Mouse (Mus musculus): Measurements from ENCODE around the gene Primpol. TPM values are rescaled to one million over a fixed set of nuclear protein-coding genes. Genes with fewer than 3 reads are reported as not detected.

The Primpol gene
- polyA plus RNA-seq, 1 experiment from 2014 or later, result 7.6 TPM

GRCm38 (mm10) chr8:46612913-46613312 lies 4.1 kb downstream of the Primpol start:
- Histone ChIP-seq H3K4me3 (ENCODE audit: low read depth, low read length) (no peak overlapping the region), H3K9ac (ENCODE audit: low read depth, low read length) (no peak overlapping the region), H3K4me2 (replicated peaks; ENCODE audit: low read depth) (no peak overlapping the region), H3K27ac (ENCODE audit: low read depth, low read length) (no peak overlapping the region), H3K9me3 (ENCODE audit: control insufficient read depth) (no peaks in the 10 kb centered on the region), H3K36me3 (ENCODE audit: control insufficient read depth, insufficient read depth) (0 out of 2 replicates have a peak, but pooled peaks cover 6% of the 10 kb centered on the region), H3K4me1 (replicated peaks; ENCODE audit: control insufficient read depth, insufficient read depth, low read length) (peaks cover 6% of the 10 kb centered on the region; the same call in 1 of the 2 replicates), H3K27me3 (replicated peaks; ENCODE audit: control insufficient read depth, insufficient read depth, low read length) (no peaks in the 10 kb centered on the region)
- no peak for TF ChIP-seq CTCF (IDR thresholded peaks at IDR 0.05; ENCODE audit: low read depth)
- no peak for ATAC-seq
- WGBS, result 74% methylated on average over 4 of the region's 4 CpGs

- ATAC-seq, result peak; percentile 80
- WGBS, result 58% methylated on average over 8 of the region's 8 CpGs
- no peak overlapping the region; the same call in 1 of the 2 replicates for H3K4me3 ChIP-seq (ENCODE audit: low read depth, low read length)
Measured at GRCm38 (mm10) chr8:46611557-46611956, 5.5 kb downstream of the Primpol start.

GRCm38 (mm10) chr8:46606930-46607329 lies 10.1 kb downstream of the Primpol start:
- 46% methylated on average over 1 of the region's 1 CpGs for WGBS
- Histone ChIP-seq H3K4me2 (replicated peaks; ENCODE audit: low read depth) (0 out of 2 replicates have a peak overlapping the region, but pooled peaks have one; percentile 13), H3K9ac (ENCODE audit: low read depth, low read length) (no peak overlapping the region), H3K4me3 (ENCODE audit: low read depth, low read length) (no peak overlapping the region), H3K27ac (ENCODE audit: low read depth, low read length) (peak overlapping the region; percentile 41; the same call in 1 of the 2 replicates), H3K9me3 (ENCODE audit: control insufficient read depth) (no peaks in the 10 kb centered on the region), H3K4me1 (replicated peaks; ENCODE audit: control insufficient read depth, insufficient read depth, low read length) (0 out of 2 replicates have a peak, but pooled peaks cover 3% of the 10 kb centered on the region), H3K36me3 (ENCODE audit: control insufficient read depth, insufficient read depth) (peaks cover 20% of the 10 kb centered on the region; the same call in 1 of the 2 replicates), H3K27me3 (replicated peaks; ENCODE audit: control insufficient read depth, insufficient read depth, low read length) (no peaks in the 10 kb centered on the region)
- ATAC-seq, result peak; percentile 79
- no peak for TF ChIP-seq CTCF (IDR thresholded peaks at IDR 0.05; ENCODE audit: low read depth)

More at GRCm38 (mm10) chr8:46611557-46611956, 5.5 kb downstream of the Primpol start:
- Histone ChIP-seq H3K27ac (ENCODE audit: low read depth, low read length) (peak overlapping the region; percentile 84), H3K4me2 (replicated peaks; ENCODE audit: low read depth) (peak overlapping the region; percentile 43), H3K27me3 (replicated peaks; ENCODE audit: control insufficient read depth, insufficient read depth, low read length) (no peaks in the 10 kb centered on the region), H3K4me1 (replicated peaks; ENCODE audit: control insufficient read depth, insufficient read depth, low read length) (peaks cover 6% of the 10 kb centered on the region; the same call in 1 of the 2 replicates), H3K9me3 (ENCODE audit: control insufficient read depth) (no peaks in the 10 kb centered on the region), H3K9ac (ENCODE audit: low read depth, low read length) (no peak overlapping the region), H3K36me3 (ENCODE audit: control insufficient read depth, insufficient read depth) (0 out of 2 replicates have a peak, but pooled peaks cover 6% of the 10 kb centered on the region)
- no peak for TF ChIP-seq CTCF (IDR thresholded peaks at IDR 0.05; ENCODE audit: low read depth)

GRCm38 (mm10) chr8:46603587-46603986 lies 13.4 kb downstream of the Primpol start:
- Histone ChIP-seq H3K27ac (ENCODE audit: low read depth, low read length) (no peak overlapping the region), H3K9ac (ENCODE audit: low read depth, low read length) (no peak overlapping the region), H3K4me2 (replicated peaks; ENCODE audit: low read depth) (no peak overlapping the region), H3K27me3 (replicated peaks; ENCODE audit: control insufficient read depth, insufficient read depth, low read length) (no peaks in the 10 kb centered on the region), H3K36me3 (ENCODE audit: control insufficient read depth, insufficient read depth) (peaks cover 14% of the 10 kb centered on the region; the same call in 1 of the 2 replicates), H3K4me3 (ENCODE audit: low read depth, low read length) (no peak overlapping the region), H3K4me1 (replicated peaks; ENCODE audit: control insufficient read depth, insufficient read depth, low read length) (peaks cover 3% of the 10 kb centered on the region; the same call in 1 of the 2 replicates), H3K9me3 (ENCODE audit: control insufficient read depth) (no peaks in the 10 kb centered on the region)
- TF ChIP-seq CTCF (IDR thresholded peaks at IDR 0.05; ENCODE audit: low read depth), result no peak
- no peak for ATAC-seq
- WGBS, result 87% methylated on average over 5 of the region's 5 CpGs

GRCm38 (mm10) chr8:46600959-46601707 lies 15.9 kb downstream of the Primpol start:
- no peak overlapping the region for H3K9ac ChIP-seq (ENCODE audit: low read depth, low read length)
- H3K27me3 ChIP-seq (replicated peaks; ENCODE audit: control insufficient read depth, insufficient read depth, low read length), result no peaks in the 10 kb centered on the region
- H3K27ac ChIP-seq (ENCODE audit: low read depth, low read length), result no peak overlapping the region
- TF ChIP-seq CTCF (IDR thresholded peaks at IDR 0.05; ENCODE audit: low read depth), result no peak
- 70% methylated on average over 10 of the region's 10 CpGs for WGBS
- peaks cover 3% of the 10 kb centered on the region; the same call in 1 of the 2 replicates for H3K4me1 ChIP-seq (replicated peaks; ENCODE audit: control insufficient read depth, insufficient read depth, low read length)
- peaks cover 14% of the 10 kb centered on the region; the same call in 1 of the 2 replicates for H3K36me3 ChIP-seq (ENCODE audit: control insufficient read depth, insufficient read depth)
- H3K9me3 ChIP-seq (ENCODE audit: control insufficient read depth), result no peaks in the 10 kb centered on the region
- no peak overlapping the region for H3K4me2 ChIP-seq (replicated peaks; ENCODE audit: low read depth)
- no peak overlapping the region for H3K4me3 ChIP-seq (ENCODE audit: low read depth, low read length)
- no peak for ATAC-seq

- peaks cover 3% of the 10 kb centered on the region; the same call in 1 of the 2 replicates for H3K4me1 ChIP-seq (replicated peaks; ENCODE audit: control insufficient read depth, insufficient read depth, low read length)
Measured at GRCm38 (mm10) chr8:46599314-46599904, 17.6 kb downstream of the Primpol start.

More at GRCm38 (mm10) chr8:46599314-46599904, 17.6 kb downstream of the Primpol start:
- peak; percentile 31; the same call in 1 of the 2 replicates for ATAC-seq
- no peak overlapping the region for H3K4me2 ChIP-seq (replicated peaks; ENCODE audit: low read depth)
- no peaks in the 10 kb centered on the region for H3K27me3 ChIP-seq (replicated peaks; ENCODE audit: control insufficient read depth, insufficient read depth, low read length)
- no peak overlapping the region for H3K4me3 ChIP-seq (ENCODE audit: low read depth, low read length)
- 67% methylated on average over 7 of the region's 7 CpGs for WGBS
- no peak overlapping the region for H3K9ac ChIP-seq (ENCODE audit: low read depth, low read length)
- no peaks in the 10 kb centered on the region for H3K36me3 ChIP-seq (ENCODE audit: control insufficient read depth, insufficient read depth)
- 0 out of 2 replicates have a peak overlapping the region, but pooled peaks have one; percentile 1 for H3K27ac ChIP-seq (ENCODE audit: low read depth, low read length)
- no peak for TF ChIP-seq CTCF (IDR thresholded peaks at IDR 0.05; ENCODE audit: low read depth)
- H3K9me3 ChIP-seq (ENCODE audit: control insufficient read depth), result no peaks in the 10 kb centered on the region
